Mouse (Mus musculus) urinary bladder, postnatal 4 days (tissue): ENCODE data around the gene Abhd13.

ENCODE experiments used
- DNase-seq, 2 experiments: peaks; one replicate each; pipeline ENCODE4 v3.0.0; 2021 to 2022; ENCODE audit warnings: low spot score in 2 of 2

Abhd13 gene

DNA sequence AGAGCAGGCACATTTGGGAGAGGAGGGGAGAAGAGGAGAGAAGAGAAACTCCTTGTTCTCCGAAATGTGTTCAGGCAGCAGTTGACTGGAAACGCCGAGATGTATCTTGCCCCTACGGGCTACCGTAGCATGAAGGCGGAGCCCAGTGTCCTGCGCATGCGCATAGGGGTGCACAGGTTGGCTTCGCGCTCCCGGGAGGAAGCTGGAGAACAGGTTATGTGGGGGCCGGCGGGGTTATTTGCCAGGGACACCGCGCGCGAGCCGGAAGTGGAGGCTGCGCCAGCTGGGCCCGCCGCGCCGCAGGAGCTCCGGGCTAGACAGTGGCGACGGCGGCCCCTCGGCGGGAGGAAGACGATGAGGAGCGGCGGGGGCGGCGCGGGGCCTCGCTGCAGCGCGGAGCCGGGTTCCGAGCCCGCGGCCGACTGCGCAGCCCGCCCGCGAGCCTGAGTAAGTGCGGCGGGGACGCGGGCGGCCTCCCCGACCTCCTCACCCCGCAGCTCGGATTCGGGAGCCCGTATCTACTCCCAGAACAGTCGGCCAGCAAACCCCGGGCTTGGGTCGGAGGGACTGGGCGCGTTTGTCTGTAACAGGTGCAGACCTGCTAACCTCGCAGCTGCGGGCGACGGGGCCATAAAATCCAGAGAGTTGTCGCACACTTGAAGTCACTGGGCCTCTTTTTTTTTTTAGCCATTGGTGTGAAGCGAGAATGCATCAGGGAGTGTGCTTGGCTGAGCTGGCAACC, at the start of gene Abhd13, which contains the start of gene Lig4:
Gene Abhd13 (plus strand): TSS at position 135 of the 742 bp plus-strand sequence.
Gene Lig4 (minus strand): TSS at position 114 of the 742 bp plus-strand sequence.
- peak; percentile 97 to 99 for DNase-seq

DNA sequence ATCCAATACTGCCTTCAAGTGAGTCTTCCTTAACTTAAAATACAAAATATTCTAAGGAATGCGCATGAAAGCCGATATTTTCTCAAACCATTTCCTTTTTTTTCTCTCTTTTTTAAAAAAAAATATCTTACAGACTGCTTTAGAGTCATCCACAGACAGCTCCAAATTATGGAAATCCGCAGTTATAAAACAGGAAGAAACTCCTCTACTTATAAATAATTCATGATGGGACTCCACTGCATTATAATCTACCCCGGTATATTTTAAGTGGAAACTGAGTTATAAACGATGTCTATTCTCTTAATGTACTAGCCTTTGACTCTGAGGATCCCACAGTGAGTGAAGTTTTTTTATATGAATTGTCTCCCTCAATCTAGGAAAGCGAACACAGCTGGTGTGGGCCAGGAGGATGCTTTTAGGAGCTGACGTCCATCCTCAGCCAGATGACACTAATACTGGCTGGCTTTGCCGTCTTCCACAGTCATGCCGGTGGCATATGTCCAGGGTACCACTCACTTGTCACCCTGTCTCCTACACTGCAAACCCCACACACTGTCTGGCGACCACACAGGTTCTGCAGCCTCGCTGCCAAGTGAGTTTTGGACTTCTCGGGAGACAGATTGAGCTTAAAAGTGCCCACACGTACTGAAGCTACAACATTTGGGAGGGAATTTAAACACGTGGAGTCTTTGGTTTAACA, 47.6 kb upstream of the Abhd13 start:
- DNase-seq: no peak

DNA sequence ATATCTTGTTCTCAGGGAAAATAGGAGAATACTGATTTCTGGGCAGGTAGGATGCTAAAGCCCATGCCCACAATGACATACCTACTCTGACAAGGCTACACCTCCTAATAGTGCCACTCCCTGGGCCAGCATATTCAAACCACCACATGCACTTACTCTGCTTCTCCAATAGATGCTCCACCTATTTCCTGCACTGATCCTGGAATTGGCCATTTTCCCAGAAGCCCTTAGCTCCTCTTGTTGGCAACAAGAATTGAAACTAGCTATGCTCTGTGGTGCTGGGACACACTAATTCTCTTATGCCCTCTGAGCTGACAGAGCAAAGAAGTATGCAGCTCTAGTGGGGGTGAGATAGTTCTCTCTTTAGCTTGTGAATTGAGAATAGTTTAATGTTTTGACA, 44.8 kb upstream of the Abhd13 start:
- DNase-seq: no peak

DNA sequence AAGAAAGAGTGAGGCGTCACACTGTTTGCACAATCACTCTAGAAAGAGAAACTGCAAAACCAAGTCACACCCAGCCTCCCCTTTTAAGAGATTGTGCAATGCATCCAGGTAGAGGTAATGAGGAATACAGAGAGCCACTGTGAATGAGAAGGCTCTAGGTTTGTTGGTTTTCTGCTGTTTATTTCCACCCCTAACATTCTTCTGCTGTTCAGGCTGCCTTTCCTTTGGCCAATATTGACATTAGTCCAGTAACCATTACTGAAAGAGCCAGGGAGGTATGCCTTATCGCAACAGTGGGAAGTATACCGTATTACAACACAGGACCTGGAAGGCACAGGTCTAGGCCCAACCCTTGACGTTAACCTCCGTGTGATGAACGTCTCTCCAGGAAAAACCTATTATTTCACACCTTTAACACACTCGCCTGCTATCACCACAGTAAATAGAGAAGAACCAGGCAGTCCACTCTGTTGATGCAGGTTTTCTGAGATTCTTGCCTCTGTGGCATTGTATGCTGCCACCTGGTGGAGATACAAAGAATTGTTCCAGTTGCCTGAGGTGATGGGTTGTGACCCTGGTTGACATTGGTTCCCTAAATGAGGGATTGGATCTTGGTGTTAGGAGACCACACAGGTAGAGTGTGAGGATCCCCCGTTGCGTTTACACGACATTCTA, 42.5 kb upstream of the Abhd13 start:
- peak in 1 of 2 experiments; percentile 23 for DNase-seq

DNA sequence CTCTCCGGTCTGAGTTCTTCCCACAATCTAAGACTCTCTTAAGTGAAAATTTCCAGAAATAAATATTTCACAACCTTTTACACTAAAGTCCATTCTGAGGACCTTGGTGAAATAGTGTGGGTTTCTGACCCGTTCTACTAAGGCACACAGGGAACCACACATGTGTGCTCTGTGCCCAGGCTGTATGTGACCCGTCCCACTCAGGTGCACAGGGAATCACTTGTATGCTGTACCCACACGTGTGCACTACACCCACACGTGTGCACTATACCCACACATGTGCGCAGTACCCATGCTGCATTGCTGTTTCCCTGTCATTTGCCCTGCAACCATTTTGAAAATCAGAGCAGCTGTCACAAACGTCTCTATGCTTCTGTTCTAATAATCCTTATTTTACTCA, 41.9 kb upstream of the Abhd13 start:
- no peak for DNase-seq

DNA sequence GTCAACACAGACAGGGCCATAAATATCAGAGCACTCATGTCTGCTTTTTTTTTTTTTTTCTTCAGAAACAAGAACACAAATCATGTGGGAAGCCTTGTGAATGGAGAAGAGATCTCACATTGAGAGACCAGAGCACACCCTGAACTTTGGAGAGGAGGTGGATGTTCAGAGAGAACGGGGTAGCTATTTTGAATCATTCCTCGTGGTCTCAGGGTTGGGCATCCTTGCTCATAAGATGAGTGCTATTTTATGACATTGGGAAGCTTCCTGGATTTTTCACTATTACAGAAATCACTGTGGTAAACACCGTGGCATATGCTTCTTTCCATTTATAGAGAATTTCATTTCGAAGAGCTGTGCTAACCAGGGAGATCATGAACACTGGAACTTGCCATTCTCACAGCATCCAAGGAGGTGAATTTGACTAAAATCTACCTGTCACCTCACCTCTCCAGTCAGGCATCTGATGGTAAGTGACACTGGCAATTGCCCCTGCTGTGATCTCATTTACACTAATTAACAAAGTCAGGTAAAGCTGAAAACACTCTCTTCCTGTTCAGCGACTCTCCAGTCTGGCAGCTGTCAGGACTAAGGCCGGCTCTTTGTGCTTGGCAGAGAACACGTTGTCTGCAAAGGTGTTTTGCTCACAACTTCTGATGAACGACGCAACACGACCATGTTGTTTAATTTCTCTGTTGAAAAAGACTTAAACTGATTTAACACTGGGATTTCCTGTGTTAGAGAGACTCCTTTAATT, 28.2 kb upstream of the Abhd13 start:
- no peak for DNase-seq

DNA sequence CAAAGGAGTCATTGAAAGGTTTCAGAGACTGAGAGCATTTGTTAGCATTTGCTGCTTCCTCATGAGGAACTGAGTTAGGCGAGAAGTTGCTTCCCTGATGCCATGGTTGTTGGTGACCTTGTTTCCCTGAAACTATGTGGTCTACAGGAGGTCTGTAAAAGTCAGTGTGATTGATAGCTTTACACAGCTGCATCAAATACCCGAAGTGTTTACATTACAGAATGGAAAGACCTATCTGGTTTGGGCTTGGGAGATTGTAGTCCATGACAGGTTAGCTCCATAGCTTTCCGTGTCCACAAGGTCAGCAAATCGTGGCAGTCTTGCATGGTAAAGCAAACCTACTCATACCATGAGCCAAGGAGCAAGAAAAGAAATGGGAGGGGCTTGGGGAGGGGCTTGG, 19.2 kb upstream of the Abhd13 start:
- no peak for DNase-seq

DNA sequence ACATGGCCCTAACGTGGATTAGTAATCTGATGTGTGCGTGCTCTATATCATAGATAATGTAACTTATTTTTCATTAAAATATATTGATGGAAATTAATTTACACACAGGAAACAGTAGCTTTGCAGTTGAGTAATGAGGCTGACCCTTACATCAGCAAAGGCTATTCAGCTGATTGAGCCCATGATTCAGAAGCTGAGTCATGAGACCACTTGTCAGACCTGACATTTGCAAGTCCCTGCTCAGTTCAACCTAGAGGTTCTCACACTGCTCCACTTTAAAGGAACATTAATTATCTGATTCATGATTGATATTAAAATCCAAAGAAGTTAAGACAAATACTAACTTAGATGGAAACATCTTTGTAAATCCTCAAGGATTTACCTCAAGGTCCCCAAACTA, 17.6 kb upstream of the Abhd13 start:
- DNase-seq: no peak

DNA sequence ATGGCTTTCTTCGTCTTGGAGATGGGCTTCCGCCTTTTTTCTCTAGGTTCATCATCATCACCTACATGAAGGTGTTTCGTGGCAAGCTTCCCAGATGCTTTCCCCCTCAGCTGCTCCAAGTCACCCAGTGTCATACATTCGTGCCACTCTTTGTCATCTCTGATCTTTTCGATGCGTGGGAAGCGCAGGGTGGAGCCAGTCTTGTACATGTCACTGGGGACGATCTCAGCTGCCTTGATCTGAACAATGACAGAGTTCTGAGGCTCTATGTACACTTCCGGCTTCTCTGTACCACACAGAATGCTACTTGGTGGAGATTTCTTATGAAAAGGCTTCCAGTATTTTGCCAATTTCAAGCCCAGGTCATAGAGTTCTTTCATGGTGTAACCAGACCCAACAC, 5.6 kb upstream of the Abhd13 start:
- DNase-seq: no peak

DNA sequence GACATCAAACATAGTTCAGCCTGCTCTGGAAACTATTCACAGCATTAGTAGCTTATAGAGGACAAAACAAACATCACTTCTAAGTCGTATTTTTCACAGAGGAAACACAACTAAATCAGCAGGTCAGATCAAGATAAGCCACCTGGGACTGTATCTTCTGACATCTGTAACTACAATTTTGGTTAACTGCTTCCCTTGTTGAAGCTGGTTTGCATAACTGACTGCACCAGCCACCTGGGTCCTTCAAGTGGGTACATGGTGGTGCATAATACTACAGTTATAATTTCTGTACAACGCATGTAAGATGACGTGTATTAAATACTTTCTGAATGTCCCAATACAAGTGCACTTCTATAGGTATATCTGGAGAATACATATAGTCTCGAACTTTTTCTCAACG, 2.2 kb upstream of the Abhd13 start:
- no peak for DNase-seq

DNA sequence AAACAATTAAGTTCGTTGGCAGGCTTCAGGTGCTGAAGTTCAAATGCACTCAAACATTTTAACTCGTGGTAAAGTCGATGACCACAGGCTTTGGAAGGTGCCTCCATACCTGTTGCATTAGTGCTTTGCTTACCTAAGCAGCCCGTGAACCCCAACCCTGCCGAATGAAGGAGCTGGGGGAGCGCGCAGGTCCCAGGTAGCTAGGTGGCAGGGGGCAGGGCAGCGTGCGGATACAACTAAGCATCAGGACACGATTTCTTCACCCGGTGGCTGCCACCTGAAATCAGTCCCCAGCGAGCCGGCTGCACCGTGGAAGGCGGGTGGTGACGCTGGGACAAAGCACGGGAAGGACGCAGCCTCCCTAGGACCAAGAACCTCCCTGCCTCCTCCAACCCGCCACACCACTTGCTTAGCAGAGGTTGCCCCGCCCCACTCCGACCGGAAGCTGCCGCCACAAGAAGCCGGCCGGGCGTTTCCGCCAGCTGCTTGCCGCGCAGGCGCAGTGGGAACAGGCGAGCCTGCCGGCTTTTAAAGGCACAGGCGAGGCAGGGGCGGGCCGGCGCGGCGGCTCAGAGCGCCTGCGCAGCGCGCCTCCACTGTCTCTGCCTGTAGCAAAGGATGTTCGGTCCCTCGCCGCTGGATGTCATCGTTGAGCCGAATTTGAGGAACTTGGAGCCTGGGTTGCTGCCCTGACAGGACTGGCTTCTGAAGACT, 1.5 kb upstream of the Abhd13 start:
- DNase-seq: peak; percentile 98 to 99

DNA sequence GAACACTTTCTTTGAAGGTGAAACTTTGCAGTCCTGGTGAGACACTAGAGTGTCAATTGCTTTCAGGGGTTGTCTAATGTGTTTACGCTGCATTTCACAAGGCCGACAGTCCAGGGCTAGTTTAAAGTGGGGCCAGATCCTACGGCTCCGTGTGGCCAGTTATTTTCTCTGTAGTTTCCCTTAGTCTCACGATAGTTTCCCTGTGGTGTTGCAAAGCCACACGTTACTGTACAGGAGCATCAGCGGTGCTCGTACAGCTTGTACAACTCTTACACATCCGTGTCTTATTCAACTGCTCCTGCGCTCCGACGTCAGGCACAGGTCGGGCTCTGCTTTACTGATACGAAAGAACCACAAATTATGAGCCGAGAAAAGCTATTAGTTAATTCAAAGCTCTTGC, 491 bp upstream of the Abhd13 start:
- no peak for DNase-seq

DNA sequence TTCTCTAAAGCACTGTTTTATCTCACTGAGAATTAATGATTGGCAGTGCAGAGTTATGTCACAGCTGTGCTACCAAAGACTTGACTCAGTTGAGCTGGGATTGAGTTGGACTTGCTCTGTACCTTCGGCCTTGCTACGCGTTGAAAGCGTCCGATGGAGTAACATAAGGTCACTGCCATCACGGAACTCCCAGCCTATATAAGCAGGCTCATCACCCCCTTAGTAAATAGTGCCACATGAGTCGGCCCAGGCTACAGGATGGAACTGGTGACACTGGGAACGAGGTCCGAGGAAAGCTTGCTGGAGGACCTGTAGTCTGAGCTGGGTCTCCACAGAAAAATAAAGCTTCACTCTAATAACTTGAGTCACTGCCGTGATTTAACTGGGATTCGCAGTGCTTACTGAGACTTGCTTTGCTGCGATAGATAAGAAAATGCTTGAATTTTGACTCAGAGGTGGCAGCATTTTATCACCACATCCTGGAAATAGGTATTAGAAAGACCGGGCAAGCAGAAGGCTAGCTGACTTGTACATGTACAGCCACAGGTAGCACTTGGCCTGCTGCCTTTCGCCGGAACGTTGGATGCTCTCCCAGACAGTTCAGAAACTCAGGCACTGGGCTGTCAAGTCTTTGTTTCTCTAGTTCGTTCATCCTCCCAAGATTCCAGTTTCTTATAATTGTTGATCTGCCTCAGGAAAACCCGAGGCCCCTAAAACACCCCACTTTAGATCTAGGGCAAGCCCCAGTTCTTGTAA, 1.1 kb downstream of the Abhd13 start:
- no peak for DNase-seq

DNA sequence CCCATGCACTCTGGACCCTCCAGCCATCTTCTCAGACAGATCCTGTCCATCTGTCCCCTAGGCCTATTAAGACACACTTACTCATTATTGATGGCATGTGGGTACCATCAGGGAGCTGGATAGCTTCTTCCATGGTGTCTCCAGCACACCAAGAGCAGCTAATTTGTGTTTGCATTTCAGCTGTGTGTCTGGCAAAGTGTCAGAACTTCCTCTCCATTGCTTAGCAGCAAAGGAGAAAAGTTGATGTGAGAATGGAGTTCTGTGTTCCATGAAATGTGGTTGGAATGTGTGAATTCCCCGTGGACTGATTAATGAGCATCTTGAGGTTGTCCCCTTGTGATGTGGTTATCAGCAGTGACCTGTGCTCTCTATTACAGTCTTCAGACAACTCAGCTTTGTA, 2.2 kb downstream of the Abhd13 start:
- no peak for DNase-seq

DNA sequence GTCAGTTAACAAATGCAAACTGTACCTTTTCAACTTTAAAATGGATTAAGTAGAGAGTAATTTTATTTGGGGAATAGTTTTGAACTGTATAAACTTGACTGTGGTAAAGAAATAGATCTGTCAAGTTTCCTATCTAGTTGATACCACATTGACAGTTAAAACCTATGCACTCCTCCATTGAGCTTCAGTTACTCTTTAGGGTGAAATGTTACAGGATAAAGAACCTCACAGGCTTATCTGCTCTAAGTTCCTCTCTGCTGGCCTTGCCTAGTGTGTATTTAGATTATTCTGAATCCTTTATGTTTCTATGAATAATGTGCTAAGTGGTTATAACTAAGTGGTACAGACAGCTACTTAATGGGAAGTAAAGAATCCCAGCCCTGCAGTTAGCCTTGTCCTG, 2.7 kb downstream of the Abhd13 start:
- no peak for DNase-seq

DNA sequence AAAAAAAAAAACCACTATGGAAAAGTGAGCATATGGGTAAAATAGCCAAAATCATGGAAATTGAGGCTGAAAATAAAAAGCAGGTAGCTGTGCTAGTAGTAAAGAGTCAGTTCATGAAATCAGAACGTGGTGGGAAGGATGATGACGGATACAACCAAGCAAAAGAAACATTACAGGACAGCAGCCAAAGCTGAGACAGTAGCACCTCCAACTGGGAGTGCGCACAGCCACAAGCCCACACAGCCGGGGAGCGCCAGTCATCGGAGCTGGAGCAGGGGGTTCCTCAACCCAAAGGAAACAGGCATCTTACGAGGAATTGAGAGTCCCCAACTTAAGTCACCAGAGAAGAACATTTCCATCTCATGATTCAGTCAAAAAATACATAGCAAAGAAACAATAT, 26.6 kb downstream of the Abhd13 start:
- no peak for DNase-seq

DNA sequence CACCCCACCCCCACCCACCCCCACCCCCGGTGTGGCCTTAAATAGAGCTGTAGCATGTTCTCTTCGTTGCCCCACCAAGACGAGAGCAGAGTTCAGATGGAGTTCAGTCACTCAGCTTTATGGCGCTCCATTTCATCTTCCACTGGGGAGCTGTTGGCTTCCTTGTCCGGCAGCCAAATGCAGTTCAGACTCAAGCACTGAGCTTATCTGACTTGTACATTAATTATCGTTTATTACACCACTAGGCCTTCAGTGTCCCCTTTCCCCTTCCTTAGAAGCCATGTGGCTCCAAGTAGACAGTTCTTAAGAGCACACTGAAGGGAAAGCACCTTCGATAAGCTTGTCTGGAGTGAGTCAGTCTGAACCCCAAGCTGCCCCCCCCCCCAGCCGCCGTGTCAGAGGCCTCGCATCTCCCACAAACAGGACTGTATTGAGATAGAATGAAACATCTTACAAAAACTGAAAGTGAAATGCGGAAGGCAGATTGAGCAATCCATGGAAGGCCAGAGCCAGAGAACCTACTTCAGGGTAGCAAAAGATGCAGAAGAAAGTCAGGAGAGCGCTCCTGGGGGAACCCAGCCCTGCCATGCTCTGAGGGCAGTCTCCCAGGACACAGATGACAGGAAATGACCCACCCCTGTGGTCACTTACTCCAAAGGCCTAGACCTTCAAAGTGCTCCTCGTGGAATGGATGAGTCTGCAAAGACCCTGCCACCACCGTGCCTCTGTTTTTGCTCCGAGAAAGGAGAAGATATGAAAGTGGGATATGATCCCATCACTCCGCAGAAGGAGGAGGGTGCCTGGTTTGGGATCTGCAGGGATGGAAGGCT, 28.9 kb downstream of the Abhd13 start, which contains the start of gene Tnfsf13b:
Gene Tnfsf13b (plus strand): TSS at position 312 of the 830 bp plus-strand sequence.
- DNase-seq: no peak

DNA sequence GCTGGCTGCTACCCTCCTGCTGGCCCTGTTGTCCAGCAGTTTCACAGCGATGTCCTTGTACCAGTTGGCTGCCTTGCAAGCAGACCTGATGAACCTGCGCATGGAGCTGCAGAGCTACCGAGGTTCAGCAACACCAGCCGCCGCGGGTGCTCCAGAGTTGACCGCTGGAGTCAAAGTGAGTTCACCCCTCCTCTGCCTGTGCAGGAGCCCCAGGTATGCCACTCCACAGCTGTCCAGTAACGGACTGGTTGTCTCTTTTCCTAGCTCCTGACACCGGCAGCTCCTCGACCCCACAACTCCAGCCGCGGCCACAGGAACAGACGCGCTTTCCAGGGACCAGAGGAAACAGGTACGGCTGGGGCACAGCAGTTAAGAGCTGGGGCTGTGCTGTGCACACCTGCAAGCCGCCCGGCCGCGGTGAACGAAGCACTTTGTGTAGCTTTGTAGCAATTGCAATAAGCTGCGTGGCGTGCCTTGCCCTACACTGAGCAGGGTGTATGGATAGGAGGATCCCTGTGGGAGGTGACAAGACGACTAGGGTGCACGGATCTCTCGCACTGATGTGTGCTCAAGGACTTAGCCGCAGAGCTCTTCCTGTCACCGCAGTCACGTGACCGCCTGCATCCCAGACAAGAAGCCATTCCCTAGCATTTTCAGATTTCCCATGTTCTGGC, 29.6 kb downstream of the Abhd13 start:
- peak in 1 of 2 experiments; percentile 18 for DNase-seq

DNA sequence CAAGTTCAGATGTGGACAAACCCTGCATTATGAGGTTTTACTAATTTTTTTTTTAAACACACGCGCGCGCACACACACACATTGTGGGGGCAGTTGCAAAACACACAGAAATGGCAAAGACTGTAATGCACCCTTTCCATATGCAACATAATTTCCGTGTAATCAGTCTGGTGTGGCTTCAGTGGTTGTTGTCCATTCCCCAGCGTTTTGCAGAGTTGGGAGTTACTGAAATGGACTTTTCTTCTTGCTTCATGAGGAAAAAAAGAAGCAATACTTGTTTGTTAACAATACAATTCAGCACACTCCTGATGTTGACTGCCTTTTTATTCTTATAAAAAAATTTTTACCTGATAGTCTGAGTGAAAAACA, 30.1 kb downstream of the Abhd13 start:
- DNase-seq: no peak
